Mouse (Mus musculus) small intestine, adult 2 months (tissue): ENCODE measurements around the gene Tmem39a.

Experiments used
- CTCF ChIP-seq: fragments of 200-500 bp; IDR thresholded peaks from 2 replicates; pipeline ENCODE4 v1.5.1; 2012; ENCODE audit warnings: low read depth, mild to moderate bottlenecking, control low read depth, inconsistent platforms, low read length, moderate library complexity, mixed read lengths; ENCODE audit not compliant: insufficient replicate concordance, insufficient read length; ENCODE audit errors: extremely low read depth
- POLR2A ChIP-seq: fragments of 200-500 bp; IDR thresholded peaks from 2 replicates; pipeline ENCODE4 v1.6.1; 2012; ENCODE audit warnings: low read depth, mild to moderate bottlenecking, control low read depth, inconsistent platforms, low read length, moderate library complexity

DNA sequence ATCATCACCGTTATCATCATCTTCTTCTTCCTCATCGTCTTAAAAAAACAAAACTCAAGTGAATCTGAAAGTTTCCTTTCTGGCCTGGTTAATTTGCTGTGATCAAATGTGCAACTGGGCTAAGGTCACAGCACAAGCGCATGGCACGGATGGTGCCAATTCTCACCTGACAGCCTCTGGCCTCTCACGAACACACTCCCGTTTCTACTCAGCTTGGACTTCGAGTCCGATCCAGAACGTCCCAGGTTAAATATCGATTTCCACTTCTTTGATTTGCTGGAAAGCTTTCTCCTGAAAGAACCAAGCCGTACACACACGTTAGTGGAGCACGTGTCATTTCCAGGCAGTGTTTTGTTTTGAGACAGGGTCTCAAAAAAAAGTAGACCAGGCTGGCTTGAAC, 59.5 kb downstream of the Tmem39a start:
- TF ChIP-seq POLR2A (no peak), CTCF (no peak)
